Mouse (Mus musculus) embryo, embryonic 10.5 days (tissue): ENCODE measurements around the gene Mvb12b.

Experiments used
- DNase-seq: peaks from one replicate; pipeline ENCODE4 v3.0.0-alpha.2; 2015; ENCODE audit warnings: low spot score

Mvb12b gene

DNA sequence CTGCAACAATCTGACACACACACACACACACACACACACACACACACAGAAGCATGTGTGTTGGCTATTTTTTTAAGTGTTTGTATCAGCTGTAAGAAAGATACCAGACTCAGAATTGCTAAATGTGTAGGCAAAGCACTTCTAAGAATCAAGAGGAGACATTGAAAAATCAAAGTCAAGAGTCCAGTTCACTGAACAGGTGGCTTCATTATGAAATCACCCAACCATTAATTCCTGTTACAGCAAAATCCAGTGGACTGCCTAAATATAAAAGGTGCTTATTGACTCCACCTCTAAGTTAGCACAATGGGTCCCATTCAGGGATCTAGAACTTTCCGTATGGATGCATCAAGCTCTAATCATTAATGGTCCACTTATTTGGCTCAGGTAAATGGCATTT, 103.0 kb downstream of the Mvb12b start:
- no peak for DNase-seq

DNA sequence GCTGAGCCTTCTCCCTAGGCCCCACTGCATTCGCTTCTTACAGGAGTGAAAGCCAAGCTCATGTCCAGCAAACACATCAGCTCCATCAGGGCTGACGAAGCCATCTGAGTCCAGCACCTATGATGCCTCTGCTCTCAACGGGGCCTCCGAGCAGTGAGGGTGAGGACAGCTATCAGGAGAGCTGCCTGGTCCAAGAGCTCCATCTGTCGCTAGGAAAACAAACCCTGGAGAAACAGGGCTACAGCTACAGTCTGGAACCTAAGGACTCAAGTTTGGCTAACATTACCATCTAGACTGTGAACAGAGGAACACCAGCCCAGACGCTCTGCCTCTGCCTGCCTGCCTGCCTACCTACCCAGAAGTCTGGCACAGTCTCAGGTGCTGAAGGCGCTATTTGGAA, 104.3 kb downstream of the Mvb12b start:
- DNase-seq: no peak

DNA sequence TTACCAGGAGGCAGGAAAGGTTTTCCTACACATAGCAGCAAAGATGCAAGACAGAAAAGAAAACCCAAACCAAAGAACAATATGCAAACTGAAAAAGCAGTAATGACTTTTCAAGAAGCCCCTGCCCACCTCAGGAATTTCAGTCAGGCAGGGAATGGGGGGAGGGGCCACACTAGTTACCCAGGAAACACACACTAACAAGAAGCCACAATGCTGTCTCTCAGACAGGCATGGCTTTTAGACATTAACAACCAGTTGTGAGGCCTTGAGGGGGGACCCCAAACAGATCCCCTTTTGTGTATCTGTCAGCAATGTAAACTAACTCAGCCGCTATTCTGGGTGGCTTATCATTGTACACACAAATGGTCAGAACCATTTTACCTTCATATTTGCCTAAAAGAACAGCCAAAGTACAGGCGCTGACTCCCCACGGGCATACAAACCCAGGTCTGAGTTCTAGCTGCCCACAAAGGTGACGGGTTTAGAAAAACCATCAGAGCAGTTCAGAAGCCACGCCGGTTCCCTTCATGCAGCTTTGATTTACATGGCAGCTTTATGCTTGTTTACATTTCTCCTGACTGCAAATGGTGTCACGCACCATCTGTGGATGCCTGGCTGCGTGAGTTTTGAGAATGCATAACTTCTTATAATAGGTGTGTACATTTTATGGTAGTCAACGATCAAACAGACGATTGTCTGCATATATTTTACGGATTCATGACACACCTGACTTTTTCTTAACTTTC, 105.9 kb downstream of the Mvb12b start:
- peak; percentile 88 for DNase-seq

DNA sequence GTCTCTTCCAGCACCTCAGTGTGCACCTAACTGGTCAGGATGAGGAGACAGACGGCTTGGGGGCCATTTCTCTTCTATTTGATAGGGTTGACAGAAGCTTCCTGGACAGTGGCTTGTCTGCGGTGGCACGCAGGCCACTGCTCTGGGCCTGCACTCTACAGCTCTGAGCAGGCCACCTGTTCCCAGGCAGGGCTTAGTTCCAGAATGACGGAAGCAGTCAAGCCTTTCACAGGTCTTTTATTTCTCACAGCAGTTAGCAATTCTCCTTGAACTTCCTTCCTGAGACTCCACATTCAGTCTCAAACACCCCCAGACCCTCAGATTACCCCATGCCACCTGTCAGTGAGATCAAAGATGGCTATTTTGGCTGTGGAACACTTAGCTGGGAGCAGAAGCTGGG, 109.3 kb downstream of the Mvb12b start:
- no peak for DNase-seq

DNA sequence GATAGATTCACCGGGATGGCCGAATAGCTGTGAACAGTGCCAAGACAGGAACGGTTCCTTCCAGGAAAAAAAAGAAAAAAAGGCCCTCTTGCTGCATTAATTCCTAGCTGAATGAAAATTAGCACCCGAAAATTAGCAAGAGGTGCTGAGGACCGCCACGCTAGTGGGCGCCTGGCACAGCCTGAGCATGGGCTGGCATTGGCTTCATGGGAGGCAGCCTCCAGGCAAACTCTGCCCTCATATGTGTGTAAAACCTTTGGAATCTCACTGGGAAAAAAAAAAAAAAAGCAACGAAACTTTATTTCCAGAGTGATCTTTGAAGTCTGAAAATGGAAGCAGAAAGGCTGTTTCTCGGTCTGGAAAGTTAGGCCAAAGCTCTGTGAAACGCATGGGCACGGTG, 110.7 kb downstream of the Mvb12b start:
- no peak for DNase-seq

DNA sequence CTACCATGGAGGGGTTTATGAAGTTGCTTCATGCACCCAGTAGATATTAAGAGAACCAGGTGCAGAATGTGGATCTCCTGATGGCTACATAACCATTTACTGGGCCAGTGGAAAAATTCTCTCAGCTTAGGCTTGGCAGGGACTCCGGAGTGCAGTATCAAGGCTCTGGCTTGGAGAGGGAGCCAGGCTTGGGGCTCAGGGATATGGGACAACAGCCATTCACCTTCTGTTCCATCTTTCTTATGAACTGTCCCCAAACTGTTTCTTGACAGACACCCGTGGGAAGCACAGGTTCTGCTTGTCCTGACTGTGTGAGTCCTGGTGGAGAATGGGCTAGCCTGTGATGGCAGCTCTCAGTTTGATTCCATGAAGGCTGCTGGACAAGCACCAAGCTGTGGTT, 112.9 kb downstream of the Mvb12b start:
- no peak for DNase-seq

DNA sequence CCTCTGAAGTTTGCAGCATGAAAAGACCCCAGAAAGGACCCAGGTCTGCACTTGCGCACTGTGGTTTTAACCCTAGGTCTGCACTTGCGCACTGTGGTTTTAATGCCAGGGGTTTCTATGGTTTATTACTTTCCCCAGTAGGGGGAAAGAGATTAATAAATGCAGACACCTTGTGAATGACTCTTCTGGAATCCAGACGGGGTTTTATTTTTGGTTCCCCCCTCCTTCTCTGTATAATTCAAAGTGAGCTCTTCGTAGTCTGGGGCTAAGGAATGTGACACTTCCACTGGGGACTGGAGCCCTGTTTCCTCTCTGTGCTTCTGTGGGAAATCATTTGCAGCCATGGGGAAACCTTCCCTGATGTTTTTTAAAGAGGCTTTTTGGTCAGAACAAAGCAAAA, 113.6 kb downstream of the Mvb12b start:
- DNase-seq: no peak

DNA sequence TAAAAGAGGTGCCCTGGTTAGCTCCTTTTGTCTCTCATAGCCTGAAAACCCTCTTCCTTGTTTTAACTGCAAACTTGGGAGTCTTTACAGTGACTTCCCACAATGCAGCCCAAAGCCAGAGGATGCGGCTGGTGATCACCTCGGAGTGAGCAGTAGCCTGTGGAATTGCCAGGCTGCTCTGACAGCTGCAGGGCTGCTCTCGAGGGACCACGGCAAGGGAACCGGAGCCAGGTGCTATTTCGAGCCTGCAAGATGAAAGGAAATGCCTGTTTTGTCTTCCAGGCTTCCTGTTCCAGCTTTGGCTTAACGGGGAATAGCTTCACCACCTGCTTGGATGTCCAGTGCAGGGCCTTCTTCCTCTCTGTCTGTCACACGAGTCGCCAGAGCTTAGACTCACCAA, 115.3 kb downstream of the Mvb12b start:
- DNase-seq: peak; percentile 30

DNA sequence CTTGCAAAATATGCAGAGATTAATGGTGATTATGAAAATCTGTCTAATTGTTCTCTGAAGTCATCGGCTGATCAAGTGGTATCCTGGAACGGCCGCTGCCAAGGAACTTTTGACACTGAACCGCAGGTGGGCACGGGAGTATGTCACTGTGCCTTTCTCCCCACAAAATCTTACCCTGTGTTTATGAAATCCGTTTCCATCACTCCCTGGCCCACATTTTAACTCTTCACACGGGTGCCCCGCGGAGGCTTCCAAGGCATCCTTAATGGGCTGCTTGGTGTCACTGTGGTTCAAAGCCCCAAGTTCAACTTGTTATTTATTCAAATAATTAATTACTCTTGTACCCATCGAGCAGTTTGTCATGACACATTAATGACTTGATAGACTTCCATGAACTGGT, 116.4 kb downstream of the Mvb12b start:
- DNase-seq: no peak

DNA sequence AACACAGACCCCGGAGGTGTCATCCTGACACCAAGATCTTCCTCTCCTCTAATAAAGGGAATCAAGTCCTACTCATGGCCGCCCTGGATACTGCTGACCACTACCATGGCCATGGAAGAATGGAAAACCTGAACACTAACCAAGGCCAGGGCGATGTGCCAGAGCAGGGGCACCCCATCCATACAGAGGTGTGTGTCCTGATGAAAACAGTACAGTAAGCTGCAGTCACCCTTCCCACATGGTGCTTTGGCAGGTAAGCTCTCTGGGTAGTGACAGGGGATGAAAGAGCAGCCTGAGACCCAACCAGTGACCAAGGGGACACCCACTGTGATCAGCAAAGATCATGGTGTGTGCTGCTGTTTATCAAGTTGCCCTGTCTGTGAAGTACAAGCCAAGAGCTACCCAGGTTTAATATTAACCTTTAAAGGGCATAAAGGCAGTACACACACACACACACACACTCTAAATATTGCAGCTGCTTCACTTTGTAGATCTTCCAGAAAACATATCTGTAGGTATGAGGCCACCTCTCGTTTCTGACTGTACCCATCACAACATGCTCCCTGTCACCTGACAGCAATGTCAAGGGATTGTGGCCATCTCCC, 117.1 kb downstream of the Mvb12b start:
- no peak for DNase-seq

DNA sequence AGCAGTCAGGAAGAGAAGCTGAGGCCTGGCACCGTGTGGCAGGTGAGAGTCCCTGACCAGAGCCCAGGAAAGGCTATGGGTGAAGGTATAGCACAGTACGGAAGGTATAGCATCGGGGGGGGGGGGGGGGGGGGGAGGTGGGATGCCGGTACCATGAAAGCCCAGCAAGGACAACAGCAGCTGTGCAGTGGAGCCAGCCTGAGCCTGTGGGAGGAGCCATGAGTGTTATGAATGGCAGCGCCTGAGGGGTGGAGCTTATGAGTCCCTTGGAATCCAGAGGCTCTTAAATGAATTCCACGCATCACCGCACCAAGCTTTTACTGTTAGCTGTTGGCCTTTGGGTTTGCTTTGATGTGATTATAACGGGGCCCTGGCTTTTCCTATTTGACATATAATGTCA, 123.3 kb downstream of the Mvb12b start:
- peak; percentile 81 for DNase-seq

DNA sequence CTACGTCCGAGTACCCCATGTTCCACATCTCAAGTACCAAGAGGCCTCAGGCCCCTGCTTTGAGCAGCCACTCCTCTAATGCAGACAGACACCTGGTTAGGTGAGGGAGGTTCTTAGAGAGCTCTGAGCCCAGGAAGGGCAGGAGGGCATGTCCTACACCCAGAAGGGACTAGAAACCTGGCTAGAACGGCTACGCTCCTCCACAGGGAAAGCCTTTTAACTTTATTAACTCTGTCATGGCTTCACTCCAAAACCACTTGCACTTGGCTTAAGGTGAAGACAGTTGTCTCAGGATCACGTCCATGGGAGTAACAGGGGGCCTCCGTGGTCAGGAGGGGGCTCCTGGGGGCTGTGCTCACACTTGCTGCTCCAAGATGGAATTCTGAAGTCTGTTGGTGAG, 125.5 kb downstream of the Mvb12b start:
- no peak for DNase-seq

DNA sequence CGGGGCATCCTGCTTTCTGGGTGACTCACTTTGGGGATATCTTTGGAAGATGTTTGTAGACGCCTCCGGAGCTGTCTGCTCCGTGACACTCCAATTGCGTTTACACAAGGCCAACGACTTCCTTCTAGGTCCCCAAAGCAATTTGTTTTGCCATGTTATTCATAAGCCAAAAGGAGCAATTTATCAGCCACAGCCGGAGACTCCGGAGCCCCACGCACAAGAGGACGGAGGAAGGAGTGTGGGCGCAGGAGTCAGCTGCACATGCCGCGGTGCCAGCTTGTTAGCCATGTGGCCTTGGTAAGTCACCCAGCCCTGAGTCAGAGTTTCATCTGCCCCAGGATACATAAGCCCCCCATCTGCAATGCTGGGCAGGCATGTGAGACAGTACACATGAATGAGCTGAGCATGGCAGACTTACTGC, 127.2 kb downstream of the Mvb12b start:
- DNase-seq: no peak

DNA sequence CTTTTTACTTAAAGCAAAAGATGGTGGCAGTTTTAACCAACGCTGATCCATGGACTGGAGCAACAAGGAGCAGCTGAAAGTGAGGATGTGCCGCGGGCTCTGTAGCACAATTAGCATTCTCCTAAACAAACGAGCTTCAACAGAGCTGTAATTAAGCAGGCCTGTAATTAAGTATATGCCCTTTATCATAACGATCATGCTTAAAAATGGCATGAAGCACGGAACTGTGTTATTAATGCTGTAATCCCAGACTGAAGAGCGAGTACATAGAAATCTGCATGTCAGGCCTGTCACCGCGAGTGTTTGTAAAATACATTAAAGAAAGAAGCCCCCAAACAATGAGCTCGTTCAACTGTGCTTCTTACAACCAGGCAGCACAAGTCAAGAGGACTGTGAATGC, 128.3 kb downstream of the Mvb12b start:
- DNase-seq: no peak

DNA sequence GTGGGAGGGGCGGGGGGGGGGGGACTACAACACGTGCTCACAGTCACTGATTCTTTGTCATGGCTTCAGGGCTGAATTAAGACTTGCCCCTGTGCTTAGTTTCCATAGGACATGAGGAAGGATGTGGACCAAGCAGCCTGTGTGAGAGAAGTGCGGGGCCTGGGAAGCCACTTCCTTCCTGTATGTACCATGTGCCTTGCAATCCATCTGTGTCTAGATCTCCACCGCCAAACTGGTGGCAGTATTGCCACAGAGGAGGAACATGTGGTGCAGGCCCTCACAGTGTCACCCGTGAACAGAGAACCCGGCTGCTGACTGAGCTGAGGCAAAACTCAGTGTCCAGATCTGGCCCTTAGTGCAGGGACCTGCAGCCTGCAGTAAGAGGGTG, 132.1 kb downstream of the Mvb12b start:
- no peak for DNase-seq

DNA sequence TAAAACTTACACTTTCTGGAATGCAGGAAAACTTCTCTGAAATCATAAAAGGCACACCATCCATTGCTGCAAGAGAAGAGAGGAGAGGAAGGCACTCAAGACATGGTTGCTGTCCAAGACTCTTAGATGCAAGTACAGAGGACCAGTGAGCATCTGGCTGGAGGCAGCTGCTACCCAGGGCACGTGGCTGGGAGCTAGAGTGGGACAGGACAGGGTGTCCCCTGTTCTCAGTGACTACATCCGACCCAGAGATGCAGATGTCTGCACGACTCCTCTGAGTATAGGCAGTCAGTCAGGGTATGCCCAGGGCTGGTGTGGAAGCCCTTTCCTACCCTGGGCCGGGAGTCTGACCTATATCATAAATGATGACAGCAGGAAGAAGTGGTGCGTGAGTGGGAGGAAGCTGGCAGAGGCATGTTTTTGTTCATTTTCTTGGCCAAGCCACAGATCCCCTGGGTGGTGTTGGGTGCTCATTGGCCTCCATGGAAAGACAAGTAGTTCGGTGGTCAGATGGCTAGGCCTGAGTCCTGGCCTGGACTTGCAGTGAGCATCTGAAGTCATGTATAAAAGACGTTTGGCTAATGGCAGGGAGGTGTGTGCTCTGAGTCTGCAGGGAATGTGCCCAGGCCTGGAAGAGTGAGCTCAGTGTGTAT, 132.6 kb downstream of the Mvb12b start:
- DNase-seq: no peak

DNA sequence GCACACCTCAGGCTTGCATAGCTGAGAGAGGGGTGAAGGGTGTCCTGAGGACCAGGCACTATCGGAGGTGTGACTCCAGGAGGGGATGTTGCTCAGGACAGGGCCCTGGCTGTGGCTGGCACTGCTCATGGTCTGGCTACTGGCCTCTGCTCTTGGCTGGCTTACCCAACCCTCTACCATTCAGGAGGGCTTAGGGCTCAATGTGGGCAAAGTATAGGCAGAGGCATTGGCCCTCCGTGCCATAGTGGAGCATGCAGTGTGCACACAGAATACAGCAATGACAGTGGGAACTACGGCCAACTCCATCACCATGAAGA, 133.5 kb downstream of the Mvb12b start:
- DNase-seq: no peak

DNA sequence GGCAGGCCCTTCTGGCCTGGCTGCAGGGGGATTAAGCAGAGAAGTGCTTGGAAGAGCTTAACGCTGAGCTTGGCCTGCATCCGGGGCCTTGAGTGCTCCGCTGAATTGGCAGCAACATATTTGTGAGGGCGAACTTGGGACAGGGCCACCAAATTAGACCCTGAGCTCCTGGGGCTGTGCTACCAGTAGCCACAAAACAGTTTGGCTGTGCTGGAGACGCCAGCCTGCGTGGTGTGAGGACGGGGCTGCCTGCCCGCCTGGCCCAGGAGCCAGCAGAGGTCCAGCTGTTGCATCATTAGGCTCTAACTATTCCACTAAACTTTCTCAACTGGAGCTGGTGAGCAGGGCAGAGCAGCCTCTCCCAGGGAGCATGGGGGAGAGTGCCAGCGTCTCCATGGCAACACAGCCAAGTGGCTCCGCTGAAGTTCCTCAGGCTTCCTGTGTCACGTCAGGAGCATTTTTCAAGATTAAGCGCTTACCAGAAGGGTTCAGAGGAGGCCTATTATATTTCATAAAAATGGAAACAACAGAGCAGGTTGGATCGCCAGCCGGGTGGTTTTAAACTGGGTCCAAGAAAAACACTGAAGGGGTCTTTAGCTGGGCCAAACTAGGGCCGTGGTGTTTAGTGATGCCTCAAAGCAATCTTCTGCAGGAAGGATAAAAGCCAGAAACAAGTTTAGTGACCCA, 134.0 kb downstream of the Mvb12b start:
- DNase-seq: peak; percentile 84

DNA sequence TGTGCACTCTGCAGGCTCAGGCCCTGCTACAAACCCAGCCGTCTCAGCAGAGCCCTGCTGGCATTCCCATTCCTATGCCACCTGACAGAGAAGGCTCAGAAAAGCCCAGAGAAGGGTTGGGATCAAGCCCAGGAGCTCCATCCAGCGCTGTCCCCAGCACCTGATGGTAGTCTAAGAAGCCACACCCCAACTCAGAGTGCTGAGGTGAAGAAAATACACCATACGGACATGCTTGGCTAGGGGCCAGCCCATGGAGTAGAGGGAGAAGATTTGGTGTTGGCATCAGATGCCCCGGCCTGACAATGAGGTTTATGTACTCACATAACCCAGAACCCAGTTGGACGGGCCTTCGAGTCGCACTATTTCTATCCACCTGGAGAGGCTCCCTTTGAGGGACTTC, 137.1 kb downstream of the Mvb12b start:
- no peak for DNase-seq

DNA sequence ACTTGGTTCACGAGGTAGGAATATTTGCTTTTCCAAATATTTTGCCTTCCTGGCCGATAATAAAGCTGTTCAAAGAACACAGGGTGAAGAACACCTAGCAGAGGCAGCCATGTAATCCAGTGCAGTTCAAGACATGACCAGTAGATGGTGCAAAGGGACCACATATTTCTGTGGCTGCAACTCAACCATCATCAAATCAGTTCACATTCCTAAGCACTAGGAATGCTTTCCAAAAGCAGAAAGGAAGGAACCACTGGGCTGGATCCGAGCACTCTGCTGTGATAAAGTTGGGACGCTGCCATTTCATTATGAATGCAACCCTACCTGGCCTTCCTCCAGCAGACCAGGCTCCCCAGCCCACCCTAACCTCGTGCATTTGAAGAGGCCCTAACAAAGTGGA, 141.3 kb downstream of the Mvb12b start:
- DNase-seq: peak; percentile 92

DNA sequence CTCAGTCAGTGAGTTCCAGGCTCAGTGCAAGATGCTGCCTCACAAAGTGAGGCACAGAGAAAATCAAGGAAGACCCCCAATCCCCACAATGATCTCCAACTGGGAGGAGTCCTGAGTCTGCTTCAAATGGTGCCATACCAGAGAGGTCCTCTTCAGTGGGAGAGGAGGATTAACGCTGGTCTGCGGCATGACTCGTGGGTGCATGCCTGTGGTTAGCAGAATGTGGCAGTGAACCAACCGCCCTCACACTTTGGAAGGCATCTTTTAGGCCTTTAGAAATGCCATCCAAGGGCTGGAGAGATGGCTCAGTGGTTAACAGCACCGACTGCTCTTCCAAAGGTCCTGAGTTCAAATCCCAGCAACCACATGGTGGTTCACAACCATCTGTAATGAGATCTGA, 142.0 kb downstream of the Mvb12b start:
- no peak for DNase-seq

DNA sequence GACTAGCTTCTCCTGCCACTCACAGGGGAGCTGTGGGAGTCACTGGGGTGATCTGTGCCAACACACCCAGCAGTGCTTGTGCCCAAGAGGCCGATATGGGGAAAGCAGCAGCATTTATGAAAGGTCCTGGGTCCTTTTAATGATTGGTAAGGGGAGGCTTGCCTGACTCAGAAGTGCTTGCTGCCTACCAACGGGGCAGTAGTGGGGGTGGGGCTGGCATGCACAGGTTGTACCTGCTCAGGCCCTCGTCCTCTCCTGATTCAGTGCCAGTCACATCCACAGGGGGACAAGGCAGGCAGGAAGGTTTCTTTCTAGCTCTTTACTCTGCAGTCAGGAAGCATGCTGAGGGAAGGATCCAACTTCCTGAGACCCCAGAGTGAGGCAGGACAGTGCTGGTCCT, 150.6 kb downstream of the Mvb12b start:
- DNase-seq: no peak

DNA sequence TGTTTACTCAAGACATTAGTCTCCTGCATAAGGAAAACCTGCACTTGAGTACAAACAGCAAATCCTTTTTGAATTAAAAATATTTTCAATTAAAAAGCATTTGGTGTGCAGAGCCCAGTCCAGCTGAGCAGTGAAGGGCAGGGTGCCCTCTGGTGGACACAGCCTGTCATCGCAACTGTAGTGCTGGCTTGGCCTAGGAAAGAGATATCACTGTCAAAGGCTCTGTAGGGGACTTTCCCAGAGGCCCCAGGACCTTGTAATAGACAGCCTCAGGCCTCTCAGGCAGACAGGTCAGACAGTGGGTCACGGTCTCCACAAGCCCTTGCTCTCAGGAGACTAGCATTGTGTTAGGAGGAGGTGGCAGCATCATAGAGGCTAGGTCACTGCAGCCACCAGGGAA, 151.0 kb downstream of the Mvb12b start:
- DNase-seq: peak; percentile 86
